Mouse (Mus musculus) thymus, adult 2 months (tissue): ENCODE data around the gene Nelfa. TPM values are rescaled to one million over a fixed set of nuclear protein-coding genes. Genes with fewer than 3 reads are reported as not detected.

ENCODE experiments used
- DNase-seq: peaks from one replicate; pipeline ENCODE4 v3.0.0; 2021
- H3K27ac ChIP-seq: fragments of 200-500 bp; 2 replicates; pipeline ENCODE4 v1.5.1; 2012; ENCODE audit warnings: low read length, control low read depth; ENCODE audit not compliant: control insufficient read depth, insufficient read depth
- H3K27me3 ChIP-seq: fragments of 200-500 bp; 2 replicates; pipeline ENCODE4 v1.6.1; 2012; ENCODE audit warnings: mild to moderate bottlenecking, low read length, moderate library complexity, mixed read lengths; ENCODE audit not compliant: control insufficient read depth, insufficient read depth
- H3K36me3 ChIP-seq: fragments of 200-500 bp; 2 replicates; pipeline ENCODE4 v1.6.1; 2012; ENCODE audit warnings: mild to moderate bottlenecking, low read length, moderate library complexity; ENCODE audit not compliant: control insufficient read depth, insufficient read depth
- H3K4me1 ChIP-seq: fragments of 200-500 bp; replicated peaks from 2 replicates; pipeline ENCODE4 v1.6.1; 2012; ENCODE audit warnings: low read length; ENCODE audit not compliant: control insufficient read depth, insufficient read depth
- H3K4me3 ChIP-seq: fragments of 200-500 bp; 2 replicates; pipeline ENCODE4 v1.5.1; 2012; ENCODE audit warnings: mild to moderate bottlenecking, low read length, control low read depth, moderate library complexity; ENCODE audit not compliant: control insufficient read depth, insufficient read depth
- CTCF ChIP-seq: fragments of 200-500 bp; IDR thresholded peaks from 2 replicates; pipeline ENCODE4 v1.5.1; 2012; ENCODE audit warnings: mild to moderate bottlenecking, control low read depth, low read length, moderate library complexity, borderline replicate concordance; ENCODE audit not compliant: control insufficient read depth, poor library complexity, insufficient read depth; ENCODE audit errors: extremely low read depth
- POLR2A ChIP-seq: fragments of 200-500 bp; IDR thresholded peaks from 2 replicates; pipeline ENCODE4 v1.6.1; 2012; ENCODE audit warnings: mild to moderate bottlenecking, low read length, control low read depth, moderate library complexity; ENCODE audit not compliant: control insufficient read depth, poor library complexity, insufficient read depth; ENCODE audit errors: extremely low read depth
- WGBS: fragments of 180-500 bp; shearing (Covaris S2); methylation state at CpG from one replicate; pipeline ENCODE4 v1.1.7; 2018; 5-methylcytosine and 5-hydroxymethylcytosine counted together
- polyA plus RNA-seq: library from polyadenylated mRNA; depleted of rRNA; stranded (reverse); fragments of >200 nt; gene quantifications from 2 replicates; pipeline ENCODE4 v1.2.3, GENCODE M21; 2012

Gene Nelfa
- polyA plus RNA-seq, 1 experiment: 85.1 TPM

- H3K36me3 ChIP-seq: no peaks in the 10 kb centered on the region
- H3K27me3 ChIP-seq: no peaks in the 10 kb centered on the region
- H3K4me1 ChIP-seq: peaks cover 7% of the 10 kb centered on the region
- peak overlapping the region; percentile 94 for H3K4me3 ChIP-seq
- DNase-seq: no peak
- H3K27ac ChIP-seq: peak overlapping the region; percentile 64
- TF ChIP-seq CTCF (no peak), POLR2A (no peak)
- under 1% methylated on average over 39 of the region's 39 CpGs for WGBS
These were observed 507 bp downstream of the Nelfa start for GRCm38 (mm10) chr5:33935700-33936111.

- WGBS: 78% methylated on average over 7 of the region's 7 CpGs
- Histone ChIP-seq H3K4me3 (no peak overlapping the region), H3K36me3 (0 out of 2 replicates have a peak, but pooled peaks cover 3% of the 10 kb centered on the region), H3K27me3 (no peaks in the 10 kb centered on the region), H3K27ac (no peak overlapping the region), H3K4me1 (peaks cover 7% of the 10 kb centered on the region)
- no peak for DNase-seq
- no peak for TF ChIP-seq CTCF
- no peak for TF ChIP-seq POLR2A
These were observed 1.3 kb downstream of the Nelfa start for GRCm38 (mm10) chr5:33934877-33935276.

GRCm38 (mm10) chr5:33934081-33934480, 2.1 kb downstream of the Nelfa start:
- 0 out of 2 replicates have a peak, but pooled peaks cover 6% of the 10 kb centered on the region for H3K36me3 ChIP-seq
- no peak overlapping the region for H3K27ac ChIP-seq

GRCm38 (mm10) chr5:33932413-33932812, 3.8 kb downstream of the Nelfa start:
- Histone ChIP-seq H3K36me3 (0 out of 2 replicates have a peak, but pooled peaks cover 6% of the 10 kb centered on the region), H3K4me3 (no peak overlapping the region), H3K27me3 (no peaks in the 10 kb centered on the region), H3K27ac (no peak overlapping the region), H3K4me1 (peaks cover 7% of the 10 kb centered on the region)
- no peak for DNase-seq
- 75% methylated on average over 2 of the region's 2 CpGs for WGBS
- TF ChIP-seq CTCF (no peak), POLR2A (no peak)

More at GRCm38 (mm10) chr5:33934081-33934480, 2.1 kb downstream of the Nelfa start:
- Histone ChIP-seq H3K4me3 (no peak overlapping the region), H3K27me3 (no peaks in the 10 kb centered on the region), H3K4me1 (peaks cover 7% of the 10 kb centered on the region)
- no peak for DNase-seq
- WGBS: 45% methylated on average over 2 of the region's 2 CpGs
- TF ChIP-seq POLR2A: no peak
- no peak for TF ChIP-seq CTCF

GRCm38 (mm10) chr5:33926170-33926569, 10.0 kb downstream of the Nelfa start:
- H3K4me1 ChIP-seq: no peaks in the 10 kb centered on the region
- no peak overlapping the region for H3K4me3 ChIP-seq
- no peaks in the 10 kb centered on the region for H3K27me3 ChIP-seq
- TF ChIP-seq POLR2A (no peak), CTCF (no peak)
- H3K36me3 ChIP-seq: peaks cover 14% of the 10 kb centered on the region
- no peak overlapping the region for H3K27ac ChIP-seq
- DNase-seq: no peak

DNA sequence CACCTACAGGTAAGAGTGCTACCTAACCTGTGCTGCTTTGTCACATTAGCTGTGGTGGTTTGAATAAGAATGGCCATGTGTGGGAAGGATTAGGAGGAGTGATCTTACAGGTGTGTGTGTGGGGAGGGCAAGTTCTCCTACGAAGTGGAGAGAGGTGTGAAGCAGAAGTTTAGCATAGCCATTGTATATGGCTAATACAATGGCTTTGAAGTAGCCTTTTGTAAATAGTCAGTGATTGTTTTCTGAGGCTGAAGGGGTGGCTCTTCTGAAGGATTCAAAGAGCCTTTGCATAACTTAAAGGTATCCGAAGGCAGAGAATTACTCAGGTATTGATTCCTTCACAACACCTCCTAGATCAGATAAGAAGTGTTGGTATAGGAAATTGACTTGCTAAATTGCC, 13.6 kb downstream of the Nelfa start:
- Histone ChIP-seq H3K27me3 (no peaks in the 10 kb centered on the region), H3K36me3 (peaks cover 34% of the 10 kb centered on the region), H3K4me1 (no peaks in the 10 kb centered on the region), H3K4me3 (no peak overlapping the region), H3K27ac (no peak overlapping the region)
- DNase-seq: no peak
- WGBS: 96% methylated on average over 2 of the region's 2 CpGs
- TF ChIP-seq POLR2A: no peak
- no peak for TF ChIP-seq CTCF

GRCm38 (mm10) chr5:33921486-33922235, 14.6 kb downstream of the Nelfa start:
- Histone ChIP-seq H3K36me3 (peaks cover 36% of the 10 kb centered on the region), H3K27ac (no peak overlapping the region), H3K27me3 (no peaks in the 10 kb centered on the region), H3K4me3 (no peak overlapping the region), H3K4me1 (no peaks in the 10 kb centered on the region)
- no peak for DNase-seq
- WGBS: 97% methylated on average over 7 of the region's 7 CpGs
- TF ChIP-seq POLR2A (no peak), CTCF (no peak)
